Mouse (Mus musculus) spleen, postnatal 4 days (tissue): ENCODE measurements at regions not wholly inside any gene's neighbourhood (a gene's known extent, or its start where the extent isn't known, plus 50 kb on each side); places are given as distances from the start of the nearest gene placed in this dataset.
"Not testable (repeated sequence)": the region's sequence is repeated elsewhere in the genome, so short reads cannot be mapped to it uniquely, and the experiment has no call there.

Source experiments
- DNase-seq, 2 experiments: peaks; one replicate each; pipeline ENCODE4 v3.0.0; 2022; ENCODE audit warnings: low spot score in 2 of 2

GRCm38 (mm10) chr3:22681999-22682648 is 605.7 kb downstream of the Tbl1xr1 start:
- DNase-seq: no peak

- DNase-seq: no peak
Observed at GRCm38 (mm10) chr3:22699317-22699716, 622.9 kb downstream of the Tbl1xr1 start.

- DNase-seq: not testable (repeated sequence)
Observed at GRCm38 (mm10) chr3:22701486-22701885, 625.0 kb downstream of the Tbl1xr1 start.

- DNase-seq: peak in 1 of 2 experiments; percentile 56
Observed at GRCm38 (mm10) chr3:22705673-22706072, 629.2 kb downstream of the Tbl1xr1 start.

- DNase-seq: no peak
Observed at GRCm38 (mm10) chr3:22745026-22745425, 668.6 kb downstream of the Tbl1xr1 start.
